Mouse (Mus musculus): ENCODE data around the gene Cd99l2. TPM values are rescaled to one million over a fixed set of nuclear protein-coding genes. Genes with fewer than 3 reads are reported as not detected.

Cd99l2 gene
- polyA plus RNA-seq, 1 experiment = 51.2 TPM

GRCm38 (mm10) chrX:71406290-71406689, 86.4 kb downstream of the Cd99l2 start:
- TF ChIP-seq POLR2A (IDR thresholded peaks at IDR 0.05; ENCODE audit: borderline replicate concordance, extremely low read depth, low read depth, low read length) = no peak
- no peak for TF ChIP-seq CTCF (IDR thresholded peaks at IDR 0.05; ENCODE audit: insufficient read depth, low read length)
- no peak overlapping the region for H3K4me3 ChIP-seq (replicated peaks; ENCODE audit: extremely low read depth, low read depth, low read length)
- no peak for DNase-seq
- H3K4me1 ChIP-seq (ENCODE audit: control insufficient read depth, insufficient read depth, low read length) = no peaks in the 10 kb centered on the region

- Histone ChIP-seq H3K4me3 (replicated peaks; ENCODE audit: extremely low read depth, low read depth, low read length) (no peak overlapping the region), H3K4me1 (ENCODE audit: control insufficient read depth, insufficient read depth, low read length) (no peaks in the 10 kb centered on the region)
- no peak for DNase-seq
- TF ChIP-seq POLR2A (IDR thresholded peaks at IDR 0.05; ENCODE audit: borderline replicate concordance, extremely low read depth, low read depth, low read length) (no peak), CTCF (IDR thresholded peaks at IDR 0.05; ENCODE audit: insufficient read depth, low read length) (no peak)
- WGBS = 71% methylated on average over 4 of the region's 4 CpGs
Measured at GRCm38 (mm10) chrX:71396326-71396725, 96.3 kb downstream of the Cd99l2 start.

GRCm38 (mm10) chrX:71381571-71381970, 111.1 kb downstream of the Cd99l2 start:
- WGBS = 51% methylated on average over 5 of the region's 5 CpGs
- Histone ChIP-seq H3K4me1 (ENCODE audit: control insufficient read depth, insufficient read depth, low read length) (no peaks in the 10 kb centered on the region), H3K4me3 (replicated peaks; ENCODE audit: extremely low read depth, low read depth, low read length) (no peak overlapping the region)
- TF ChIP-seq CTCF (IDR thresholded peaks at IDR 0.05; ENCODE audit: insufficient read depth, low read length) (no peak), POLR2A (IDR thresholded peaks at IDR 0.05; ENCODE audit: borderline replicate concordance, extremely low read depth, low read depth, low read length) (no peak)
- no peak for DNase-seq

- TF ChIP-seq CTCF (IDR thresholded peaks at IDR 0.05; ENCODE audit: insufficient read depth, low read length) = no peak
- TF ChIP-seq POLR2A (IDR thresholded peaks at IDR 0.05; ENCODE audit: borderline replicate concordance, extremely low read depth, low read depth, low read length) = no peak
- Histone ChIP-seq H3K4me1 (ENCODE audit: control insufficient read depth, insufficient read depth, low read length) (no peaks in the 10 kb centered on the region), H3K4me3 (replicated peaks; ENCODE audit: extremely low read depth, low read depth, low read length) (no peak overlapping the region)
- no peak for DNase-seq
- 78% methylated on average over 2 of the region's 2 CpGs for WGBS
Measured at GRCm38 (mm10) chrX:71378435-71378834, 114.2 kb downstream of the Cd99l2 start.

GRCm38 (mm10) chrX:71376781-71377180, 115.9 kb downstream of the Cd99l2 start:
- TF ChIP-seq POLR2A (IDR thresholded peaks at IDR 0.05; ENCODE audit: borderline replicate concordance, extremely low read depth, low read depth, low read length) (no peak), CTCF (IDR thresholded peaks at IDR 0.05; ENCODE audit: insufficient read depth, low read length) (no peak)
- 91% methylated on average over 1 of the region's 1 CpGs for WGBS
- Histone ChIP-seq H3K4me1 (ENCODE audit: control insufficient read depth, insufficient read depth, low read length) (no peaks in the 10 kb centered on the region), H3K4me3 (replicated peaks; ENCODE audit: extremely low read depth, low read depth, low read length) (no peak overlapping the region)
- no peak for DNase-seq

Other genes starting within 250 kb of the Cd99l2 start
- 6.3 and 10.1 TPM in 2 replicates for gene Mtmr1, start 128.1 kb downstream of the Cd99l2 start, polyA plus RNA-seq (2012; rRNA removed)
- gene Hmgb3, start 63.1 kb upstream of the Cd99l2 start, polyA plus RNA-seq (2012; rRNA removed) = 8.3 and 9.2 TPM in 2 replicates
- gene Gpr50, start 170.8 kb upstream of the Cd99l2 start, polyA plus RNA-seq (2012; rRNA removed) = 0.05 TPM in 1 of 2 replicates, not detected in the other

Data from lung, adult 2 months (tissue).